Mouse (Mus musculus): ENCODE results near the gene Dlgap4. TPM values are rescaled to one million over a fixed set of nuclear protein-coding genes. Genes with fewer than 3 reads are reported as not detected.
A peak's percentile ranks its signal among the peaks of the same experiment; 100 is the strongest.

Dlgap4 gene
- total RNA-seq, 2 experiments from 2014 or later = 33.5 to 42.8 TPM

DNA sequence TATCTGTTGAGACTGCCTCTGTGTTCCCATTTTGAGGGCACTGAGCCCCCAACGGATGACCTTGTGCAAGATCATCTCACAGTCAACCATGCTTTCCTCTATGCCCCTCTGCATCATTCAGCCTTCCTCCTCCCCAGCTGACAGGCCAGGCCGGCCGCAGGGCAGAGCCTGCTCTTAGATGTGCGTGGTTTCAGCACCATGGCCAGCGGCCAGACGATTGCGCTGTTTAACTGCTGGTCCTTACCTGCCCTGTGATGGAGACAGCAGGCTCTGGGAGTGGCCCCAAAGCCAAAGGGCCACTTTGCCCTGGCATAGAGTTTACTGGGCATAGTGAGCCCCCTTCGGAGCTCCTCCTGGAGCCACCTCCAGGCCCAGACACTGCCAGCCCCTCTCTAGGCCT lies 39.3 kb downstream of the Dlgap4 start:
- peak; percentile 69 to 81 for DNase-seq
- intact Hi-C loops (cut with DNase I) = no loop called here

DNA sequence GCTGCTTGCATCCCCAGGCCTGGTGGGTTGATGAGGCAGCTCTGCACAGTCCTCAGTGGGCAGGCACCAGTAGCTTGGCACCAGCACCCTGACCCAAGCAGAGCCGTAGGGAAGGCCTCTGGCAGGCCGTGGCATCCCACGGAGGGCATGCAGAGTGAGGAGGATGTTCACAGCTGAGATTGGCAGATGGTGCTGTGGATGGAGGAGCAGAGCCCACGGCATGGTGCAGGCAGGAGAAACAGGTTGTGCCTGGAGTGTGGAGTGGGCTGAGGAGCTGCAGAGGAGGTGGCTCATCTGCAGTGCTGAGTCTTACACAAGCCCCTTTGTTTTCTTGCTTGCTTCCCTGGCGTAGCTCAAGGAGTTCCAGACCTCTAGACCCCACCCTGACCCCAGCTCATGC lies 40.6 kb downstream of the Dlgap4 start:
- no peak for DNase-seq
- intact Hi-C loops (cut with DNase I) = no loop called here

DNA sequence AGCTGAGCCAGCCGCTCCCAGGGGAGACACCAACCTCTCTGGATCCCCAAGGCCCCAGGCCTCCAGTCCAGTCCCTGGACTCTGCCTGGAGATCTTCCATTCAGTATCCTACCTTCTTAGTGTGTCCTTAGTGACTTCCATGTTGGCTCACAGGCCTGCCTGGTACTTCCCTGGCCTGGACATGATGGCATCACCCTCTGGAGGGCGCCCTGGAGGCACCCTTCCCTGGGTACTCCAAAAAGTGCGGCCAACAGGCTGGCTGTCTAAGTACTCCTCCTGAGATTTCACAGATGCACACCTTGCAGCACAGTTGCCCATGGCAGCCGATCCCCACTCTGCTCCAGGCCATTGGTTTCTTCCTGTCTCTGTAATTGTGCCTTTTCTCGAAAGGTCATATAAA lies 42.1 kb downstream of the Dlgap4 start:
- DNase-seq = no peak
- intact Hi-C loops (cut with DNase I) = no loop called here

GRCm38 (mm10) chr2:156657522-156657921 lies 44.0 kb downstream of the Dlgap4 start:
- no peak for DNase-seq
- intact Hi-C loops (cut with DNase I) = no loop called here

GRCm38 (mm10) chr2:156658221-156658620 lies 44.7 kb downstream of the Dlgap4 start:
- intact Hi-C loops (cut with DNase I) = no loop called here
- DNase-seq = no peak

GRCm38 (mm10) chr2:156658751-156659150 lies 45.2 kb downstream of the Dlgap4 start:
- intact Hi-C loops (cut with DNase I) = no loop called here
- DNase-seq = no peak

GRCm38 (mm10) chr2:156659981-156660380 lies 46.5 kb downstream of the Dlgap4 start:
- intact Hi-C loops (cut with DNase I) = no loop called here
- DNase-seq = no peak

DNA sequence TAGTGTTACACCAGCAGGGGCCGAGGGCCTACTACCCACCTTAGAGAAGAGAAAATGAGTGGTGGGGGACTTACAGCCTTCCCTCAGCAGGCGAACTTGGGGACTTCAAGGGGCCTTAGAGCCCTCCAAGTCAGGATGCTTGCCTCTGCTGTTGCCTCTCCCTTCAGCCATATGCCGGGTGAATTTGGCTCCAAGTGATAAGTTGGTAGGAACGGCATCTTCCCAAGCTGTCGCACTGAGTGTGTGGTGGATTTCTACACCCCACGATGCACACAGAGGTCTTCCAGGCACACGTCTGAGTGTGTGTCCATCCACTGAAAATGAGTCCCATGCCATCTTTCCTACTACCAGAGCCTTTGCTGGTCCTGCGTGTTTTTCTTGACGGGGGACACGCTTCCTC lies 49.7 kb downstream of the Dlgap4 start:
- no peak for DNase-seq
- intact Hi-C loops (cut with DNase I) = no loop called here

DNA sequence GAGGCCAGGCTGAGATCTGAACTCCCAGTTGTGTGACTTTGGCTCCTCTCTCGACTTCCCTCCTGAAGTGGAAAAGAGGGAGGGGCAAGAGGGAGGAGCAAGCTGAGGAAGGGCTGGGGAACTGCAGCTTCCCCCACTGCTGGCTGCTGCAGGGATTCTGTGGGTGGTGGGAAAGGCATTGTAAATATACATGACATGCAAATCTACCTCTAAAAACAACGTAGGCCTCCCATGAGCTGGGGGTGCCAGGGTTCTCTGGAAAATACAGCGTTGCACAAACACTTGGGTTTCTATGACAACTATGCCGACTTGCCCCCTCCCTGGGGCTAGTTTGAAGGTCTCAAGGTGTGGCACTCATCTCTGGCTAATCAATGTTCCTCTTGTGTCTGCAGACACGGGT lies 50.9 kb downstream of the Dlgap4 start:
- no peak for DNase-seq
- intact Hi-C loops (cut with DNase I) = no loop called here

DNA sequence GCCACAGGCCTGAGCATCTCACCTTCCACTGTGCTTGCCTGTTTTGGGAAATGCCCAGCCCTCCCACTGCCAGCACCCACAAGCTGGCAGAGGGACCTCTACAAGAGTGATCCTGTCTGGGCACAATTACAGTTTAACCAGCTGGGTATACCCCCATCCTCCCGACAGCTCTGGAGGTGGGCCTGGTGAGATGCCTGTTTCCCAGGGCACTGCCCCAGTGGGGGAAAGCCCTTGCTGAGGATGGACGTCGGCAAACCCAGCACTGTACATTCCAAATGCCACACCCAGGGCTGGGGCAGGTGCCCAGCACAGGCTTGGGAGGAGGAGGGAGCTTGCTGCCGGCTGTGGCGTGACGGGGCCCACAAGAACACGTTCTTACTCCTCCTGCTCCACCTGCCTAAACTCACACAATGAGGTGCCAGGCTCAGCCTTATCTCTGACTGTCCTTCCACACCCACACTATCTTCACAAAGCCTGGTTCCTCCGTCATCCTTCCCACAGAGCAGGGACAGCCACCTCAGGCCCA lies 51.6 kb downstream of the Dlgap4 start:
- no peak for DNase-seq
- intact Hi-C loops (cut with DNase I) = no loop called here

- DNase-seq = no peak
- intact Hi-C loops (cut with DNase I) = no loop called here
Measured at GRCm38 (mm10) chr2:156665620-156666196, 52.2 kb downstream of the Dlgap4 start.

DNA sequence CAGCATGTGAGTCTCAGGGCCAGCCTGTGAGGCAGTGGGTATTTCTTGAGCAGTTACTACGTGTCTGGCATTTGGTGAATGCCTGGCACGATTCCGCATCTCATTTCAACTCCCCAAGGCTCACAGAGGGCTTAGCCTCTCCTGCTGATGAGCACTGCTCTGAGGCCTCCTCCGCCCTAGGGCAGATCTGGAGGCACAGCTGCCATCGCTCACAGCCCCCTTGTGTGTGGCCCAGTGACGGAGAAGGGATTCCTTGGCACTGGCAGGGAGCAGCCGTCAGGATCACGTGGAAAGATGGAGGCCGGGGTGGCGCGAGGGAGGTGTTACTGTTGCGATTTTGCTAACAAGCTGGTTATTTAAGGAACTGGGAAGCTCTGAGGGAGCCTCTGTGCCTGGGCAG lies 52.7 kb downstream of the Dlgap4 start:
- DNase-seq = no peak
- intact Hi-C loops (cut with DNase I) = no loop called here

GRCm38 (mm10) chr2:156667290-156667689 lies 53.8 kb downstream of the Dlgap4 start:
- DNase-seq = no peak
- intact Hi-C loops (cut with DNase I) = no loop called here

DNA sequence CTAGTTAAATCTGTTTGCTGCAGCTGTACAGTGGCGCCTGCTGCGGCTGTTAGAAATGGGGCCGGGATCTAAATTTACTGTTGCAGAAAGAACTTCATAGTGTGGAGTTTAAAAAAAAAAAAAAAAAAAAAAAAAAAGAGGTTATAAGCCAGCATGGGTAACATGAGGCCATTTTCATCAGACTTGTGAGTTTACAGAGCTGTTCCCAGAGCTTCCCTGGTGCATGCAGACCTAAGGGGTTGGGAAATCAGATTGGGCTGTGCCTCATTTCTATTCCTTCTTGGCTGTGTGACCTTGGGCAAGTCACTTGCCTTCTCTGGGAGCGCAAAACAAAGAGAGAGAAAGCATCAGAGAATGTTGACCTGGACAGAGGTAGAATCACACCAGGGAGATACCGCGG lies 55.1 kb downstream of the Dlgap4 start:
- DNase-seq = no peak
- intact Hi-C loops (cut with DNase I) = no loop called here

- no peak for DNase-seq
- intact Hi-C loops (cut with DNase I) = no loop called here
Measured at GRCm38 (mm10) chr2:156673307-156673706, 59.8 kb downstream of the Dlgap4 start.

DNA sequence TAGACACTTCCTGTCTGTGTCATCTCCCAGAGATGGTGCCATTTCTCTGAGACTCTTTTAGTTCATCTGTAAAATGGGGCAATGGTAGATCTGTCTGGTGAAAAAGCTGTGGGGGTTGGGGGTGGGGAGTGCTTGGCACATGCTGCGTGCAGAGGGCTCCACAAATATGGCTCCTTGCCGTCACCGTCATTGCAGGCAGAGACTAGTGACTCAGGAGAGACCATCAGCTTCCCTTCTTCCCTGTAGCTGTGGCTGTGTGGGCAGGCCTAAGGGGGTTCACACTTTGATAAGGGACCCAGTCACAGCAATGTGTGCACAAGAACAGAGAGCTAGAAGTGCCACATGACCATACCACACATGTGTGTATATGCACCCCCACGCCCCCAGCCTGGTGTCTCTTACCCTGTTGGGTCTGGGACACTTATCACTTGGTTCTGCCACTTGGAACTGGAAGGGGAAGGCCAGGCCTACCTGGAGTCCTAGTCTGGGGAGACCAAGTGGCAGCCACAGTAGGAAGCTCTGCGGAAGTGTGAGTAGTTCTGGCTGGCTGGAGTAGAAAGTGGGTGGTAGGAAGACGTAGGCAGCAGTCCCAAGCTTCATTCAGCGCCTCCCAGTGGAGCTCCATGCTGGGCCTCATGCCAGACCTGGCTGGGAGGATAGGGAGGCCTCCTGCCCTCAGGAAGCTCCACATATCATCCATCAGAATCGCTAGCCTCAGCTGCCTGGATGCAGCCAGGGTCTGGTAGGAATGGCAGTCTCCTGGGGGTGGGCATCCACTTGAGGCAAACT lies 60.6 kb downstream of the Dlgap4 start:
- intact Hi-C loops (cut with DNase I) = no loop called here
- DNase-seq = no peak

DNA sequence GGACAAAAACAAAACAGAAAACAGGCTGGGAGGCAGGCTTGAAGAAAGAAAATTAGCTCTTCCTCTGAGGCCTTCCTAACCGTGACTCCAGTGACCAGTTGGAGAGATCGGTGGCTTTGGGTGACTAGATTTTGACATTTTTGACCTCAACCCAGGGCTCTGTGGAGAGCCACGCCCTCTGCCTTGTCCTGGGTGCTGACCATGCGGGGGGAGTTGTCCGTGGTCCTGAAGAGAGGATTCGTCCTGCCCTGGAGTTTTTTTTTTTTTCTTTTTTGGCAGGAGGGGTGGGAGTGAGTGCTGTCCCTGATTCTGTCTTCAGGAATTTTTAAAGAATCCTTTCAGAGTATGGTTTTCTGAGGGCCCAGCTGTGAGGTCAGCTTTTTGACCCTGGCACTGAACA lies 63.4 kb downstream of the Dlgap4 start:
- intact Hi-C loops (cut with DNase I) = no loop called here
- DNase-seq = peak; percentile 29 to 57

GRCm38 (mm10) chr2:156678112-156678511 lies 64.6 kb downstream of the Dlgap4 start:
- no peak for DNase-seq
- intact Hi-C loops (cut with DNase I) = no loop called here

- intact Hi-C loops (cut with DNase I) = no loop called here
- no peak for DNase-seq
Measured at GRCm38 (mm10) chr2:156682965-156683364, 69.5 kb downstream of the Dlgap4 start.

DNA sequence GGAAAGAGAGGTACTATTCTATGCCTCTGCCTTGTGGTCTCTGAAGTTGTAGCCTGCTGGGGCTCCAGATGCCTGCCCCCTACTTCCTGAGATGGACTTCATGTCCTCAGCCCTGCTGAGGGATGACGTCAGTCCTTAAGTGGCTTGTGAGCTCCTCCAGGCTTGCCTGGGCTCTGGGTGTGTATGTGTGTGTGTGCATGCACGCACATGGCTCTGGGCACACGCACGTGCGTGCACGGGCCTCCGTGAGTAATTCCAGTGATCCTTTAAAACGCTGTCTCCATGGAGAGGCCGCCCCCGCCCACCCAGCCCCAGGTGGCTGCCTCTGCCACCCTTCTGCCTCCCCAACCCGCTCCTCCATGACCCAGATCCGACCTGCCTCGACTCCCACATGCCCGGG lies 72.5 kb downstream of the Dlgap4 start:
- intact Hi-C loops (cut with DNase I) = no loop called here
- DNase-seq = no peak

- no peak for DNase-seq
- intact Hi-C loops (cut with DNase I) = no loop called here
Measured at GRCm38 (mm10) chr2:156686754-156687153, 73.2 kb downstream of the Dlgap4 start.

- intact Hi-C loops (cut with DNase I) = no loop called here
- no peak for DNase-seq
Measured at GRCm38 (mm10) chr2:156688604-156689003, 75.1 kb downstream of the Dlgap4 start.
